In genomic region chr2:75183293-75183692, GRCm38 (mm10) we compare ENCODE assay signal across 23 mouse cellular contexts.
DNase-seq lines count a peak whose midpoint lies in the region; ATAC-seq lines count a peak whose summit lies in the region.
"Had no signal": no experiment of that assay in that cellular context is flagged by ENCODE, and none has a peak within 500 bp of the region (broad histone marks: within the 10 kb centered on the region; RNA-seq: fewer than 3 reads in every experiment).

No protein-coding gene starts in this region.

- no peak overlapping the region for H3K9ac ChIP-seq in kidney, embryonic 16.5 days (replicated peaks; ENCODE audit: low read length)
- H3K9ac ChIP-seq in embryonic facial prominence, embryonic 14.5 days (ENCODE audit: low read depth, low read length): no peak overlapping the region
- H3K9ac ChIP-seq: embryonic facial prominence, embryonic 13.5 days; forebrain, embryonic 13.5 days; hindbrain, embryonic 12.5 days had no signal

- no peaks in the 10 kb centered on the region for H3K36me3 ChIP-seq in kidney, embryonic 16.5 days (ENCODE audit: insufficient read depth, low read length)
- H3K36me3 ChIP-seq in embryonic facial prominence, embryonic 14.5 days (ENCODE audit: control insufficient read depth, insufficient read depth, low read length): no peaks in the 10 kb centered on the region
- H3K36me3 ChIP-seq: embryonic facial prominence, embryonic 13.5 days; G1E; hindbrain, embryonic 12.5 days had no signal

- peaks cover 8% of the 10 kb centered on the region for H3K4me1 ChIP-seq in kidney, embryonic 16.5 days (ENCODE audit: insufficient read depth, low read length)
- H3K4me1 ChIP-seq in embryonic facial prominence, embryonic 14.5 days (ENCODE audit: control insufficient read depth, insufficient read depth, low read length): peaks cover 4% of the 10 kb centered on the region; the same call in 1 of the 2 replicates
- H3K4me1 ChIP-seq: embryonic facial prominence, embryonic 13.5 days; hindbrain, embryonic 12.5 days had no signal

- 0 out of 2 replicates have a peak, but pooled peaks have one; percentile 9 for ATAC-seq in kidney, embryonic 16.5 days (ENCODE audit: low FRiP score, low TSS enrichment)
- ATAC-seq in embryonic facial prominence, embryonic 14.5 days (ENCODE audit: low read depth): peak; percentile 62
- no peak for ATAC-seq in monocyte, adult 5-6 weeks (replicated peaks; ENCODE audit: insufficient number of reproducible peaks, low FRiP score, low TSS enrichment, poor library complexity, severe bottlenecking)
- ATAC-seq: CD4-positive, CD25-positive, alpha-beta regulatory T cell, adult 4 months; forebrain, embryonic 13.5 days had no signal

- H3K27ac ChIP-seq in kidney, embryonic 16.5 days (ENCODE audit: low read length): peak overlapping the region; percentile 6; the same call in 1 of the 2 replicates
- no peak overlapping the region for H3K27ac ChIP-seq in embryonic facial prominence, embryonic 14.5 days (replicated peaks; ENCODE audit: low read depth, low read length)
- H3K27ac ChIP-seq: embryonic facial prominence, embryonic 13.5 days; forebrain, embryonic 13.5 days; gastrocnemius, adult 2 months; hindbrain, embryonic 12.5 days had no signal

- 49% methylated on average over 4 of the region's 4 CpGs for WGBS in kidney, embryonic 16.5 days
- 55% methylated on average over 4 of the region's 4 CpGs for WGBS in embryonic facial prominence, embryonic 14.5 days

- H3K27me3 ChIP-seq in kidney, embryonic 16.5 days (ENCODE audit: insufficient read depth, low read length): no peaks in the 10 kb centered on the region
- no peaks in the 10 kb centered on the region for H3K27me3 ChIP-seq in embryonic facial prominence, embryonic 14.5 days (replicated peaks; ENCODE audit: control insufficient read depth, insufficient read depth, low read length)
- H3K27me3 ChIP-seq: forebrain, embryonic 13.5 days had no signal

- no peaks in the 10 kb centered on the region for H3K9me3 ChIP-seq in kidney, embryonic 16.5 days (ENCODE audit: low read length)
- H3K9me3 ChIP-seq in embryonic facial prominence, embryonic 14.5 days (ENCODE audit: control insufficient read depth, low read length): no peaks in the 10 kb centered on the region
- H3K9me3 ChIP-seq: embryonic facial prominence, embryonic 13.5 days; forebrain, embryonic 13.5 days; G1E; hindbrain, embryonic 12.5 days had no signal

- no peak overlapping the region for H3K4me3 ChIP-seq in kidney, embryonic 16.5 days (ENCODE audit: low read length)
- no peak overlapping the region for H3K4me3 ChIP-seq in embryonic facial prominence, embryonic 14.5 days (ENCODE audit: low read depth, low read length)
- H3K4me3 ChIP-seq: embryonic facial prominence, embryonic 13.5 days; forebrain, embryonic 13.5 days; gastrocnemius, adult 2 months; hindbrain, embryonic 12.5 days had no signal

- peak; percentile 14 for DNase-seq in embryo, embryonic 11 days
- no peak for DNase-seq in embryo, embryonic 9.5 days (ENCODE audit: extremely low spot score)
- DNase-seq in kidney, postnatal 36 days: no peak
- peak; percentile 54 for DNase-seq in embryonic facial prominence, embryonic 14.5 days (ENCODE audit: low spot score)
- peak; percentile 16 for DNase-seq in retina, embryonic 14.5 days (ENCODE audit: low spot score)
- DNase-seq in layer of hippocampus, adult 8-10 months (ENCODE audit: low spot score in 2 of 2): no peak
- DNase-seq: adrenal gland, postnatal 10 days; B cell, adult 2 months; cerebellum, adult 18-20 months; cerebellum, adult 9-11 months; cerebellum, postnatal 36 days; gastrocnemius, adult 2 months; gastrocnemius, postnatal 25 days; heart, adult 11 months; heart, postnatal 10 days; heart, postnatal 4 days had no signal

- H3K4me2 ChIP-seq in kidney, embryonic 16.5 days (replicated peaks; ENCODE audit: low read depth, low read length): no peak overlapping the region
- H3K4me2 ChIP-seq in embryonic facial prominence, embryonic 14.5 days (ENCODE audit: low read depth, low read length): no peak overlapping the region
- H3K4me2 ChIP-seq: embryonic facial prominence, embryonic 13.5 days; forebrain, embryonic 13.5 days; hindbrain, embryonic 12.5 days had no signal

Comparison
In these comparisons a context has a peak if more than half of its experiments do, and no peak if none do; other contexts are left out.
1. DNase-seq: peak in embryo, embryonic 11 days (single experiment), embryonic facial prominence, embryonic 14.5 days (single experiment) and retina, embryonic 14.5 days (single experiment); none in embryo, embryonic 9.5 days (single experiment), kidney, postnatal 36 days (0 of 2) and layer of hippocampus, adult 8-10 months (0 of 2).